Mouse (Mus musculus) olfactory bulb, adult 2 months (tissue): ENCODE results near the gene Nicn1.

Experiments used
- CTCF ChIP-seq: fragments of 200-500 bp; IDR thresholded peaks from 2 replicates; pipeline ENCODE4 v1.5.1; 2012; ENCODE audit warnings: low read depth, mild to moderate bottlenecking, low read length, moderate library complexity; ENCODE audit not compliant: insufficient read depth
- POLR2A ChIP-seq: fragments of 200-500 bp; IDR thresholded peaks from 2 replicates; pipeline ENCODE4 v1.6.1; 2012; ENCODE audit warnings: mild to moderate bottlenecking, low read depth, low read length, moderate library complexity; ENCODE audit not compliant: insufficient read depth

DNA sequence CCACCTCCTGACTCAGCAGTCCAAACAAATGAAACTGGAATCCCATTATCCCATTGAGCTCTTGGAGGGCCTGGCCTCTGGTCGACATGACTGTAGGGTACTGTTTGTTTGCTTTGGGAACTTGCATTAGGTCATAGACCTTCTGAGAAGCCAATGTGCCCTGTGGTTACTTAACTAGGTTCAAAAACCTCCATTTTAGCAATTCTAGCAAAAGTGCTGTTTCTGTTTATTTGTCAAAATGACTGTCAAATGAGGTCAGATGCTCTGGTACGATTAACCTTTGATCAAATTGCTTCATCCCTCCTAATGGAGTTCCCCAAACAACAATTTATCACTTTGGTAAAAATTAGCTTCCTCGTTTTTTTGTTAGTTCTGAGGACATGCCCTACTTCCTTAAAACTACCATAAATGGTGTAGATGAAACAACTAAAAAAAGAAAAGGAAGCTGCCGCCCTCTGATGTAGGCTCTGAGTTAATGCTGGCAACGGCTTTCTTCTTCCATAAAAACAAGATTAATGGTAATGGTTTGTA, 52.1 kb downstream of the Nicn1 start:
- TF ChIP-seq CTCF (no peak), POLR2A (no peak)
